Mouse (Mus musculus) embryo, embryonic 10 days (tissue): ENCODE results near the gene Sema5a.

Source experiments
- DNase-seq: peaks from one replicate; pipeline ENCODE4 v3.0.0-alpha.2; 2015; ENCODE audit warnings: low spot score

Sema5a gene

DNA sequence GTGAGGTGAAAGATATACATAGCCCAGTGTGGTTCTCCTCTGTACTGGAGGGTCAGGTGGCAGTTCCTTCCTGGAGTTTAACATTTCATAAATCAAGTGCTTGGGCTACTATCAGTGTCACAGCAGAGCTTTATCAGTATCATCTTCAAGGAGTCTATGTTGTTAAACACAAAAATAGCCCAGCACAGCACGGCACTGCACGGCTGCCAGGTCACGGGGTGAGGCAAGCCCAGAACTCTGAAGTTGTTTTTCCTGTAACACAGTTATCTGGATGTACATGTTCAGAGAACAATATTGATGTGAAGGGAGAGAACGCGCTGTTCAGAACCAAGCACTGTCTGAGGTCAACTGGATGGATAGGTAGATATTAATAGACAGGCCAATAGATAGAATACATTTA is 112.2 kb downstream of the Sema5a start:
- no peak for DNase-seq

GRCm38 (mm10) chr15:32367841-32368240 is 123.2 kb downstream of the Sema5a start:
- peak; percentile 37 for DNase-seq

DNA sequence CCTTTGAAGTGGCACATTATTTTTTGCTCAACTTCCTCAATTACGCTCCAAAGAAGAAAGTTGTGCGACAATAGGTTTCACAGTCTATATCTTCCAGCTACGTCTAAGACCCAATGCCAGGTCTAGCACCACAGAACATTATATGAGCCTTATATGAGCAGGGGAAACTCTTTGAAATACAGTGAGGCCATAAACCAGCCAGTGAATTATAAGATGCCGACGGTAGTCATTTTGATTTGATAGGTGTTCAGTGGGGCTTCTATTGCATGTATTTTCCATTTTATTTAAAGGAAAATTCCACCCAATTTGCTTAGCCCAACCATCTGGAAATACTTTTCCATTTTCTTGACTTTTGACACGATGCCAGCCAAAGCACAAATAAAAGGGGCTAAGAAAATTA is 126.3 kb downstream of the Sema5a start:
- DNase-seq: no peak

DNA sequence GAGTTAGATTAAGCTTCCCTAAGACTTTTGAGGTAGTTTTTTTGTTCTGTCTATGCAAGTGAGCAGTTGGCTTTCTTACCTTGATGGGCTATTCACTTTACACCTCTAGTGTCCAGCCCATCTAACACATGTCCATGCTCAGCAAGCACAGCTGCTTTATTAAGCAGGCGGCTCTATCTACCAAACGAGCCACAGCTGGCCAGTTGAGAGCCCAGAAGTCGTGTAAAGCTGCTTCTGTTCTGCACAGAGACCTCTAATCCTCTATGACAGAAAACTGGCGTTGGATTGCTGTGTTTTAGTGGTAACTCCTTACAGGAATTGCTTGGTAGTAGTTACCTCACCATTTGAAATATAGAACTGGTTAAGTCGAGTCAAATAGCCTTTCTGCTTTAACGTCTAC is 126.8 kb downstream of the Sema5a start:
- DNase-seq: no peak

- DNase-seq: no peak
These were observed 131.7 kb downstream of the Sema5a start for GRCm38 (mm10) chr15:32376326-32376725.

- no peak for DNase-seq
These were observed 133.2 kb downstream of the Sema5a start for GRCm38 (mm10) chr15:32377781-32378180.

DNA sequence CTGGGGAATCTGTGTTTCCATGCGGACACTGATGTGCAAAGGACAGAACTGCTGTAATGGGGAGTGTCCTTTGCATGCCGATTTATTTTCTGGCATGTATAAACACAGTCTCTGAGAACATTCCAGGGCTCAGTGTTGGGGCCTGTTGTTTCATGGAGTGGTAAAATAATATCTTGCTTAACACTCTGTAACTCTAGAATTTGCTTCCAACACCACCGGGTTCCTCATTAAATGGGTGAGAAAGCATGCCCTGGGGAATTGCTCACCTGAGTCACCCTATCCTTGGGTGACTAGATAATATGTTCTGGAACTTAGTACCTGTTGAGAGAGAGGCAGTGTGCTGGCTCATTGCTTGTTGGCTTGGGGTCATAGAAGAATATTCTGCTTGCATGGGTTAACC is 135.7 kb downstream of the Sema5a start:
- DNase-seq: no peak

DNA sequence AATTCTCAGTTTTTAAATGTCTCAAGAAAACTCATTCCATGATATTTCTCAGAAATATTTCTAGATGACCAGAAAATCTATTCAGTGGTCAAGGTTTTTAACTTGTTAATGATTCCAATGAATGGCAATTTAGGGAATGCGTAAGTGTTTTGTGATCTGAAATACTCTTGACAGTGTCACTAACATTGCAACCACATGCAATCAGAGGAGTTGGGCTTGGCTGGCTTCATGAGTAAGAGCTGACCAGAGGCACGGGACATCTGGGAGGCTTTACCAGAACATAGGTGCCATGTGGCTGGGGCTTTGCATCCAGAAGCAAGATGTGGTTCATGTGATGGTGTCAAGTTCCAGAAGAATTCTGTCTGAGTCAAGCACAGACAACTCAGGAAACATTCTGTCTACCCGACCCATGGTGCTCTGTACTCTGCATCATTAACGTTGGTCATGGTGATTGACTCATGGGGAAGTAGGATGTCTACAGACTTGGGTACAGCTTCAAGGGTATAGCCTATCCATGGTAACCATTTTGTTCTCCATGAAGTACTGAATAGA is 138.4 kb downstream of the Sema5a start:
- no peak for DNase-seq

DNA sequence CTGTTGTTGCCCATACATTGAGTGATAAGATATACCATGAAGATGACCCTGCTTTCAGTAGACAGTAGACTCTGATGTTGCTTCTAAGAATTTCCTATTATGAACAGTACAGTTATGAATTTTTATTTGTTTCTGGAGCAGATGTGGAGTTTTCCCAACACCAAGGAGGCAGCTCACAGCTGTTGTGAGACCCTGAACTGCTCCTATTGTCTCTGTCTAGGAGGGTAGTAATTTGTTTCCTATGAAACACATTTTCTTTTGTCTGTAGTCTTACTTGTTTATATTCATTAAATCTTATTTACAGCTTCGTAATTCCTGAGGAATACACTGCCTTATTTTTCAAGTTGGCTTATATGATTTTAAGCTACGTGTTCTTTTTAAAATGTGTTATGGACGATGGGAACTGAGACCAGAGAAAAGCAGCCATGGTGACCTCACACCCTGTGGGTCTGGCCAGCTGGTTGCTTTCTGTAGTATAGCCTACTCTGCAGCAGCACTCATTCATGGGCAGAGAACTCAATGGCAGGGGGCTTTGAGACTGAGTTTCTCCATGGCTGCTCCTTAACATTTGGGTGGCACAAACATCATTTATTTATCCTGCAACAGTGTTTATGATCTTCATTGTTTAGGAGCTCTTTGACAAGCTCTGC is 151.8 kb downstream of the Sema5a start:
- no peak for DNase-seq

DNA sequence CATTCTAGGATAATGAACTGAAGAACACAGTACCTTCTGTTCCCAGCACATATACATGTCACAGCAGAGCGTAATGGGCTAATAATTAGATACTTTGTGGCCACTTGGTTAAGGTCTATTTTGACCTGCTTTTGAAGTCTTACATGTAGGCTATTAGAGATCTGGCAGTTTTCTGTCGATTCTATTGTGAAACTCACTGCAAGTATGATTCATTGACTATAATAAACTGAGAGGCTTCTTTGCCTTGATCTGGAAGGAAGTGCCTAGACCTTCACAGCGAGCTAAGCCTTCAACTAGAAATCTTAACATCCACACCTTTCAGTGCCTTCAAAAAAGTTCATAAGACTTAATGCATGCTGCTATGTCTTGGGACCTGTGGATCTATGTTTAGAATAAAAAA is 152.5 kb downstream of the Sema5a start:
- DNase-seq: no peak

- DNase-seq: no peak
These were observed 154.1 kb downstream of the Sema5a start for GRCm38 (mm10) chr15:32398721-32399120.

DNA sequence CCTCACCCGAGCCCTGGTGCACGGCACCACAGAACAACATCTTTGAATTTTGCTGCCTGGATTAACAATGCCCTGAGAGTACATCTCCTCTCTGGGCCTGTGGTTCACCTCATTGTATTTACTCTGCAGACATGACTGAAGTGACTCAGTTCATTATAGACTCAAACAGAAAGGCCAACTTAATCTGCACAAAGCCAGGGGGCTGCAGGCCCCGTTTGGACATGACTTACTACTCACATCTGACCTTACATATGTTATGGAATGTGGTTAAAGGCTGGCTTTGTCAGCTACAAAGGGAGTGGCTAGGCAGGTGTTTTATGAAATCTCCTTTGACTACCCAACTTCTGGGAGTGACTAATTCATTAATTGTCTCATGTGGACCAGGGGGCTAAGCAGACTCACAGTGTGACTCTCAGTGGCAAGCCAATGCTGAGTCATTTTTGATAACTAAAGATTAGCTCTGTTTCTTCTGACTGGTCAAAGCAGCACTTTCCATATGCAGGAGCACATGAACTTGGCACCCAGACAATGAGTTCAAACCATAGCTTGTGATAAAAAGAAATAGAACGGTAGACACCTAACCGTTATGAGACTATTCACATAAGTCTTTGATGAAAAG is 157.4 kb downstream of the Sema5a start:
- no peak for DNase-seq

DNA sequence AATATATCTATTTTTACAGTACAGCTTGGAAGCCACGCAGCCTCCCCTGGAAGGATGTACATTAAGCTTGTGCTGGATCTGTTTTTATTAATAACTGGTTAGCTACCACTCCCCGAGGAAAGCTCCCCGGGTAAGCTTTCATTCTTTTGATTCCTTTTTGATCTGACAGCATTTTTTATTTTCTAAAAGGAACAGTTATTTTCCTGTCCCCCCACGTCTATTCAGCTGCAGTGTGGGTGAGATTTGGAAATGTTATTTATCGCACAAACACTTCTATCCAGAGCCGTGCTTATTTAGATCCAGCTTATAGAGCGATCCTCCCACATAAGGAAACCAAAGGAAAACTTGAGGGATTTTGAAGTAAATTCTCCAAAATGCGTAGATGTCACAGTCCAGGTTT is 158.7 kb downstream of the Sema5a start:
- DNase-seq: no peak

- no peak for DNase-seq
These were observed 161.8 kb downstream of the Sema5a start for GRCm38 (mm10) chr15:32406436-32406835.

GRCm38 (mm10) chr15:32407766-32408165 is 163.2 kb downstream of the Sema5a start:
- DNase-seq: no peak

DNA sequence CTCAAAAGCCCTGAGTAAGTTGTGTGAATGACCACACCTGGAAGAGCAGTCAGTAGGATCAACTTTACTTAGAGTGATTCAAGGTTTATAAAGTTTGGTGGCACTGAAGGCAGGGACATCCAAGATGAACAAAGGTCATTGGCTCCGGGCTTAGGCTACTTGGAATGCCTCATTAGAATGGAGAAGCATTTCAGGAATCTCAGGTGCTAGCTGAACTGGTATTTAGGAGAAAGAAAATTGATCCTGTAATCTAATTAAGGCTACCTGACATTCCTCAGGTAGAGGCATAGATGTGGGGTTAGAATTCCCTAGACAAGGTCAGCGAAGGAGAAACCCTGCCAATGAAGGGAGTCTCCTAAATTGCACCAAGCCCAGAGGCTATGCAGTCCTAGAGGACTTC is 171.7 kb downstream of the Sema5a start:
- no peak for DNase-seq

DNA sequence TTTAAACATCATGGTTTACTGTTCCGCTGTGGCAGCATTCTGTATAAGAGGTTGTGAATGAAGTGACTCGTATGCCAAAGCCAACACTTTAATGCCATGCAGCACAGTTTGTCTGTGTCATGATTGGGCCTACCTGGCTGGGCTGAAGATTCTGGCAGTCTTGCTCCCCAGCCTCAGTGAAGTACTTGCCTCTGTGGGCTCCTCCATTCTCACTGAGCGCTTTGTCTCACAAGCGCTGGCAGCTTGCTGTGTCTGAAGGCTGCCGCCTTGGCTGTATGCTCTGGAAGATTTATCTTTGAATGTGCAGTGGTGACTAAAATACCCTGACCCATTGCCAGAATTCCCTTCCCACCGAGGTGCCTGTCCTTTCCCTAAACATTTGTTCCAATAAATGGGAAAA is 178.0 kb downstream of the Sema5a start:
- no peak for DNase-seq

DNA sequence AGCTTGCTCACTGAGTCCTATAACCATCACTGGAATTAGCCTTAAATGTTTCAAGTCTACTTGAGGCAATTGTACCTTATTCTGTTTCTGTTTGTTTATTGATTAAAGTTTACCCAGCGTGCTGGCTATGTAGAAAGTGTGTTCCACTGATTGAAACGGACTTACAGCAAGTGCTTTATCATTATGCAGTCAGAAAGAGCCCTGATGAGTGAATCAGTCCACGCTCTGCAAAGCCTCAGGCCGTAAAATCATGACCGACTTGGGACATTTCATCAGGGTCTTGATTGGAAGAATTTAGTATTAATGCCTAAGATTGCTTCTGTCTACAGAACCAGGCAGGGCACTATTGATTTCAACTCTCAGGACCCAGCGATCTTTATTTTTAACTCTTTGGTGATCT is 178.5 kb downstream of the Sema5a start:
- no peak for DNase-seq

DNA sequence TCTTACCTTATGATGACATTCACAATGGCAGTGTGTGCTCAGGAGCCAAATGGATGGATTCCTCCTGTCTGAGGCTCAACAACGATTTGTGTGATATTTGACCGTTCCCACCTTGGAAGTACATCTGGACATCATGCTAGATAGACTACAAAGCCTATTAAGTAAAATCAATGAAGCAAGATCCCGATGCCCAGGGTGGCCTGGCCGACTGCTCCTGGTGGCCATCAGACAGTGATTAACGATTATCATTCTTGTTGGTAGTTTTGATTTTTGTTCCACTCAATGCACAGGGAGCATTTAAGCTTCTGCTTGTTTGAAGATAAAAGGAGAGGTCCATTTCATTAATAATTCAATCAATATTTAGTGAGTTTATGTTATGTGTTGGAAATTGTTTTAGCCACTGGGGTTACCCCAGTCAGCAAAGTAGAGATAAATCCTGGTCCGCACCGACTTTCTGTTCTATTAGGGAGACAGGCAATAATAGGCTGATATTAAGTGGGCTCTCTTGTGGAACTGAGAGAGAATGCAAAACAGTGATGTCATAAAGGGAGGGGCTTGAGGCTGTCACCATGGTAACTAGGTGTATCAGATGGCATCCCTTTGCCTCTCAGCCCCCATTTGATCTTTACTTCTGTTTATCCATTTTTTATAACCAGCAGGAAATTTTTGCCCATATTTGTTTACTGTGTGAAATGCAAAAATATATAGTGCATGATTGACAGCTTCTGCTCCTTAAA is 182.7 kb downstream of the Sema5a start:
- peak; percentile 29 for DNase-seq

DNA sequence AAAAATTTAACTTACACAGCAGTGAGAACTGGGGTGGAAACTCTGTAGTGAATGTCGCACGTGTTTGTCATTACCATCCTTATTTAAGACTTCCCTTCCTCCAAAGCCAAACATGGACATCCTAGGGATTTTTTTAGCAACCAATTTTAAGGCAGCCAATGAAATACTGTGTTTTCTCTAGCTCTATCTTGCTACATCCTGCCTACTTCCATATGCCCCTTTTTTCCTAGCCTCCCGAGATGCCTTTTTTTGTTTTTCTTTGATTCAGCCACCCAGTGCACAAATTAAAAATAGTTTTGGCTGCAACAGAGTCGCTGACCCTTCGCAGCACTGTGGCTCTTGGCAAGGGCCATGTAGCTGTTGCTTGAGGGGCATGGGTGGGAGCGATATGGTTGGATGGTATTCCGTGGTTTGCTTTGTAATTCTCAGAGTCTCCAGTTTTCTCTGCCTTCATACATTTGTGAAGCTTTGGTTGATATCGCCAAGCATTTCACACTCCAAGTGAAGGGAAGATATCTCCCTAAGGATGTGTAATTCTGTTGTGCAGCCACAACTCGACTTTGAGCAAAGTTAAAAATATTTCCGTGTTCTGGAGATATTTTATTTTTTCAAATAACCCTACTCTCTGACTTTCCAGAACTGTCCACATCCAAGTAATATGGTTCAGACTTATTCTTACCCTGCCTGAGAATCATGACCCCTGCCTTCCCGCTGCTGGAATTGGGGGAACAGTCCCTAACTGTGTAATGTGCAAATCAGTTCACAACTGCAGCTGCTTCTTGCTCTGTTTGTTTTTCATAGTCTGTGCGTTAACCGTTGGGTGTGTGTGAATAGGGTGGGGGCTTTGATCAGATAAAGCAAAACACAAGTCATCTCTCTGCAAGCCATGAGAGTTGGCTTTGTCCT is 188.6 kb downstream of the Sema5a start:
- DNase-seq: peak; percentile 44

GRCm38 (mm10) chr15:32433833-32434155 is 189.2 kb downstream of the Sema5a start:
- DNase-seq: no peak

DNA sequence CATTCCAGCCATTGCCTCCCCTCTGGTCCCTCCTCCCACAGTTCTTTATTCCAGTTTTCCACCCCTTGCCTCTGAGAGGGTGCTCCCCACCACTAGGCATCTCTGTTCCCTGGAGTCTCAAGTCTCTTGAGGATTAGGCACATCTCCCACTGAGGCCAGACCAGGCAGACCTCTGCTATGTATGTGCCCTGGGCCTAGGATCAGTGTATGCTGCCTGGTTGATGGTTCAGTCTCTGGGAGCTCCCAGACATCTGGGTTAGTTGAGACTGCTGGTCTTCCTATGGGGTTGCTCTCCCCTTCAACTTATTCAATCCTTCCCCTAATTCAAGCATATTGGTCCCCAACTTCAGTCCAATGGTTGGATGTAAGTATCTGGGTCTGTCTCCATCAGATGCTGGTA is 189.7 kb downstream of the Sema5a start:
- no peak for DNase-seq
